Mouse (Mus musculus) liver, postnatal 0 days (tissue): ENCODE data around the gene Rin3.

Experiments used
- CTCF ChIP-seq: sonication (generic); IDR thresholded peaks from 2 replicates; pipeline ENCODE4 v1.5.1; 2016; ENCODE audit warnings: antibody characterized with exemption, low read depth
- EP300 ChIP-seq: IDR thresholded peaks from 2 replicates; pipeline ENCODE4 v1.6.1; 2016; ENCODE audit warnings: antibody characterized with exemption, low read depth, mild to moderate bottlenecking

GRCm38 (mm10) chr12:102437952-102438351 lies 155.1 kb downstream of the Rin3 start:
- TF ChIP-seq CTCF (no peak), EP300 (no peak)
